Mouse (Mus musculus) cerebellum, adult 2 months (tissue): ENCODE data around the gene Cbr1.

Experiments used
- CTCF ChIP-seq: fragments of 200-500 bp; IDR thresholded peaks from 2 replicates; pipeline ENCODE4 v1.5.1; 2011; ENCODE audit warnings: low read depth, mild to moderate bottlenecking, control low read depth, low read length, moderate library complexity, borderline replicate concordance; ENCODE audit not compliant: insufficient read depth
- POLR2A ChIP-seq: fragments of 200-500 bp; IDR thresholded peaks from 2 replicates; pipeline ENCODE4 v1.6.1; 2011; ENCODE audit warnings: low read length, control low read depth, borderline replicate concordance; ENCODE audit not compliant: insufficient read depth

- TF ChIP-seq CTCF (no peak), POLR2A (no peak)
These were observed 4.1 kb downstream of the Cbr1 start for GRCm38 (mm10) chr16:93609796-93610195.
